Mouse (Mus musculus) G1E (cell line): Measurements from ENCODE around the gene Daam1. TPM values are rescaled to one million over a fixed set of nuclear protein-coding genes. Genes with fewer than 3 reads are reported as not detected.

Experiments
- ATAC-seq: 2 replicates; pipeline ENCODE4 v1.8.0; 2016; ENCODE audit warnings: mild to moderate bottlenecking; ENCODE audit not compliant: insufficient number of reproducible peaks, poor library complexity, low FRiP score, severe bottlenecking; ENCODE audit errors: extremely low read depth
- DNase-seq: peaks from one replicate; pipeline ENCODE4 v3.0.0; 2012; ENCODE audit warnings: low spot score
- H3K27me3 ChIP-seq: 2 replicates; pipeline ENCODE4 v1.6.1; 2012; ENCODE audit warnings: mild to moderate bottlenecking, low read length, inconsistent platforms; ENCODE audit not compliant: insufficient read depth
- H3K36me3 ChIP-seq: replicated peaks from 2 replicates; pipeline ENCODE3; 2012; ENCODE audit warnings: mild to moderate bottlenecking, inconsistent platforms
- H3K4me1 ChIP-seq: 2 replicates; pipeline ENCODE4 v1.6.1; 2012; ENCODE audit warnings: low read depth, low read length, inconsistent platforms, mixed read lengths; ENCODE audit not compliant: insufficient read depth
- H3K4me3 ChIP-seq: 2 replicates; pipeline ENCODE4 v1.5.1; 2012; ENCODE audit warnings: low read depth, mild to moderate bottlenecking, inconsistent platforms, low read length, moderate library complexity, mixed read lengths
- H3K9me3 ChIP-seq: replicated peaks from 2 replicates; pipeline ENCODE4 v1.6.1; 2012; ENCODE audit warnings: inconsistent platforms
- CTCF ChIP-seq: IDR thresholded peaks from 2 replicates; pipeline ENCODE4 v1.5.1; 2012; ENCODE audit warnings: low read depth, low read length, inconsistent platforms, mixed read lengths
- GATA1 ChIP-seq: IDR thresholded peaks from 2 replicates; pipeline ENCODE4 v1.6.1; 2012; ENCODE audit warnings: borderline replicate concordance, low read length, inconsistent platforms, mixed read lengths
- GATA2 ChIP-seq: IDR thresholded peaks from 2 replicates; pipeline ENCODE4 v1.6.1; 2012; ENCODE audit warnings: low read depth, low read length, inconsistent platforms, borderline replicate concordance
- POLR2AphosphoS5 ChIP-seq: IDR thresholded peaks from 2 replicates; pipeline ENCODE4 v1.6.1; 2012; ENCODE audit warnings: low read depth, low read length, inconsistent platforms; ENCODE audit not compliant: insufficient replicate concordance
- TAL1 ChIP-seq: conservative IDR thresholded peaks from 2 replicates; pipeline ENCODE4 v1.6.1; 2012; ENCODE audit warnings: low read depth, low read length, inconsistent platforms, mixed read lengths
- polyA plus RNA-seq: library from polyadenylated mRNA; stranded (reverse); fragments of >175 nt; gene quantifications from 2 replicates; pipeline ENCODE4 v1.2.3, GENCODE M21; 2012
- total RNA-seq, 2 experiments: library from RNA; stranded (forward) in 1 of 2; stranded (reverse) in 1 of 2; fragments of 200-1000 nt in 1 of 2; fragments of >200 nt in 1 of 2; fragmentation: Nextera tagmentation in 1 of 2; gene quantifications; 2 replicates each; pipeline ENCODE4 v1.2.3; 2014 to 2017

Gene Daam1
- total and polyA plus RNA-seq, 3 experiments = 19.8 to 69.8 (median 57.3) TPM

GRCm38 (mm10) chr12:71919156-71919555 lies 88.3 kb downstream of the Daam1 start:
- ATAC-seq (no peak), DNase-seq (no peak)
- Histone ChIP-seq H3K36me3 (peaks cover 87% of the 10 kb centered on the region), H3K4me1 (peaks cover 9% of the 10 kb centered on the region), H3K9me3 (no peaks in the 10 kb centered on the region), H3K27me3 (no peaks in the 10 kb centered on the region), H3K4me3 (no peak overlapping the region)
- TF ChIP-seq POLR2AphosphoS5 = no peak
- no peak for TF ChIP-seq GATA2
- no peak for TF ChIP-seq CTCF
- no peak for TF ChIP-seq TAL1
- no peak for TF ChIP-seq GATA1

GRCm38 (mm10) chr12:71919962-71920361 lies 89.1 kb downstream of the Daam1 start:
- Histone ChIP-seq H3K36me3 (peaks cover 92% of the 10 kb centered on the region), H3K4me3 (no peak overlapping the region), H3K4me1 (peaks cover 9% of the 10 kb centered on the region), H3K27me3 (no peaks in the 10 kb centered on the region), H3K9me3 (no peaks in the 10 kb centered on the region)
- TF ChIP-seq GATA2 = no peak
- TF ChIP-seq GATA1 = no peak
- no peak for TF ChIP-seq CTCF
- no peak for TF ChIP-seq POLR2AphosphoS5
- TF ChIP-seq TAL1 = no peak
- ATAC-seq (no peak), DNase-seq (no peak)

- Histone ChIP-seq H3K4me1 (peaks cover 7% of the 10 kb centered on the region), H3K36me3 (peaks cover 88% of the 10 kb centered on the region)
Measured at GRCm38 (mm10) chr12:71922827-71923381, 92.0 kb downstream of the Daam1 start.

GRCm38 (mm10) chr12:71924978-71925529 lies 94.2 kb downstream of the Daam1 start:
- H3K27me3 ChIP-seq = no peaks in the 10 kb centered on the region
- DNase-seq = no peak
- H3K9me3 ChIP-seq = no peaks in the 10 kb centered on the region
- no peak overlapping the region for H3K4me3 ChIP-seq
- TF ChIP-seq GATA1 (no peak), TAL1 (no peak), POLR2AphosphoS5 (no peak), CTCF (no peak), GATA2 (no peak)
- ATAC-seq = no peak
- H3K4me1 ChIP-seq = peaks cover 9% of the 10 kb centered on the region
- H3K36me3 ChIP-seq = peaks cover 83% of the 10 kb centered on the region

More at GRCm38 (mm10) chr12:71922827-71923381, 92.0 kb downstream of the Daam1 start:
- no peak for TF ChIP-seq CTCF
- TF ChIP-seq TAL1 = no peak
- TF ChIP-seq POLR2AphosphoS5 = no peak
- no peak for TF ChIP-seq GATA1
- no peak for TF ChIP-seq GATA2
- ATAC-seq (no peak), DNase-seq (no peak)
- H3K4me3 ChIP-seq = no peak overlapping the region
- H3K27me3 ChIP-seq = no peaks in the 10 kb centered on the region
- no peaks in the 10 kb centered on the region for H3K9me3 ChIP-seq

- ATAC-seq (no peak), DNase-seq (no peak)
- no peak for TF ChIP-seq CTCF
- Histone ChIP-seq H3K27me3 (no peaks in the 10 kb centered on the region), H3K9me3 (no peaks in the 10 kb centered on the region), H3K4me1 (peaks cover 11% of the 10 kb centered on the region), H3K36me3 (peaks cover 74% of the 10 kb centered on the region), H3K4me3 (no peak overlapping the region)
Measured at GRCm38 (mm10) chr12:71925990-71926700, 95.3 kb downstream of the Daam1 start.

GRCm38 (mm10) chr12:71928092-71928491 lies 97.2 kb downstream of the Daam1 start:
- Histone ChIP-seq H3K36me3 (peaks cover 62% of the 10 kb centered on the region), H3K4me1 (peaks cover 29% of the 10 kb centered on the region), H3K27me3 (no peaks in the 10 kb centered on the region), H3K9me3 (no peaks in the 10 kb centered on the region), H3K4me3 (no peak overlapping the region)
- ATAC-seq = no peak
- TF ChIP-seq GATA1 = no peak
- no peak for DNase-seq

GRCm38 (mm10) chr12:71929876-71930275 lies 99.0 kb downstream of the Daam1 start:
- Histone ChIP-seq H3K27me3 (no peaks in the 10 kb centered on the region), H3K4me3 (no peak overlapping the region), H3K36me3 (peaks cover 51% of the 10 kb centered on the region), H3K4me1 (peaks cover 39% of the 10 kb centered on the region), H3K9me3 (no peaks in the 10 kb centered on the region)
- ATAC-seq (no peak), DNase-seq (no peak)
- TF ChIP-seq TAL1 (no peak), GATA1 (no peak), POLR2AphosphoS5 (no peak), GATA2 (no peak), CTCF (no peak)
